Mouse (Mus musculus) c-Kit-positive CD71-negative TER-119-negative erythroid progenitor cells, embryonic 14.5 days (primary cell): ENCODE data around the gene Ncln.
"Not testable (repeated sequence)": the region's sequence is repeated elsewhere in the genome, so short reads cannot be mapped to it uniquely, and the experiment has no call there.

Experiments used
- DNase-seq: peaks from one replicate; pipeline ENCODE4 v3.0.0-alpha.2; 2013; ENCODE audit warnings: low read depth

The Ncln gene

DNA sequence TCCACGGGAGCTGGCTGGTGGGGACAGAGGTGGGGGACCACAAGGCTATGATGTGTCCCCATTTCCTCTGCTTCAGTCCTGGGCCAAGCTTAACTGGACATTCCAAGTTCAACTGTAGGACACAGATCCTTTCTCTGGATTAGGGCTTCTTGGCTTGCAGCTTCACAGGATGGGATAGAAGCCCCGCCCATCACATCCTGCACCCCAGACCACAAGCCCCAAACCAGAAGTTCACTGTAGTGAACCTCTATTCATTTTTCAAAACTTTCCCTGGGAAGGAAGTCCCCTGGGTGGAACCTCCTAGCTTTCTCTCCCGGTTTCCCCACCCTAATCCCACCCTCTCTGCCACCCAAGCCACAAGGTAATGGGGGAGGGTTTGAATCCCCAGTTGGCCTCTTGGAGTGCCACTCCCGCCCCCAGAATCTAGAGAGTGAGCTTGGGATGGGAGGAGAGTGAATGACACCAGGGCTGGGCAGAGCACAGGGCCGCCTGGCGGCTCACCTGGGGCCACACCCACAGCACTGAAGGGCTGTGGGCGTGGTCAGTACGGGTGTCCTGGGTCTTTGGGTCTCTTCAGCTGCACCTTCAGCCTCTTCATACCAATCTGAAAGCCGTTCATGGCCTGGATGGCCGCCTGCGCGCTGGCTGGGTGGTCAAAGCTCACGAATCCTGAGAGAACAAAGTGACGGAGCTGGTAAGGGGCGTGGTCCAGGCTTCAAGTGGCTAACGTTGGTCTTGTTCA, 34.3 kb downstream of the Ncln start:
- DNase-seq, result no peak

- DNase-seq, result no peak
Observed at GRCm38 (mm10) chr10:81460951-81461350, 35.2 kb downstream of the Ncln start.

- DNase-seq, result no peak
Observed at GRCm38 (mm10) chr10:81460471-81460870, 35.7 kb downstream of the Ncln start.

DNA sequence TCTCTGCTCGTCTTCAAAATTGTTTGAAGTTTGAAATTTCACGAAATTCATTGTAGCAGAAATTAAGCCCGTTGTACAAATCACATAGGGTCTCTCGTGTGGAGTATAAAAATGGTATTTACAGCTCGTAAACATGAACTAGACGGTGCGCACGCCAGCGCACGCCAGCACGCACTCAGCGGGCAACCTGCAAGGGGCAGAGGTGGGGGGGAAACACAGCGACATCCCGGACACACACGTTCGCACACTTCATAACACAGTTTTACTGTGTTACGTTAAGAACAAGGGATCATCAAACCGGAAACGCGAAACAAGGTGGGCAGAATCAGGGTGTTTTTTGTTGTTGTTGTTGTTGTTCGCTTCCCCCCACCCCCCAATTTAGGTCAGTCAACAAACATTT, 36.8 kb downstream of the Ncln start:
- no peak for DNase-seq

DNA sequence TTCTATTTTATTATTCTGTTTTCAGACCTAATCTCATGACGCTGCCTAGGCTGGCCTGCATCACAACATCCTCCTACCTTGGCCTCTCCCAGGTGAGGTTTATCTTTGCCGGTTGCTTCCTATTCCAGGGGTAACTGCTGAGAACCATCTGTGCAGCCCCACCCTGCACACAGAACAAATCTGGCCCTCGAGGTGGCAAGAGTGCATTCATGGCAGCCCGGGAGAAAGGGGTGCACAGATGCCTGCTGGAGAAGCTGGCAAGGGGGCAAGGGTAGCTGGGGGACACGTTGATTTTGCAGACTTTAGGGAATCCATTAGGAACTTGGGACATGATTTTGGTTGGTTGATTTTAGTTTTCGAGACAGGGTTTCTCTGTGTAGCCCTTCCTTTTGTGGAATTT, 37.9 kb downstream of the Ncln start:
- no peak for DNase-seq

- no peak for DNase-seq
Observed at GRCm38 (mm10) chr10:81457624-81458023, 38.6 kb downstream of the Ncln start.

DNA sequence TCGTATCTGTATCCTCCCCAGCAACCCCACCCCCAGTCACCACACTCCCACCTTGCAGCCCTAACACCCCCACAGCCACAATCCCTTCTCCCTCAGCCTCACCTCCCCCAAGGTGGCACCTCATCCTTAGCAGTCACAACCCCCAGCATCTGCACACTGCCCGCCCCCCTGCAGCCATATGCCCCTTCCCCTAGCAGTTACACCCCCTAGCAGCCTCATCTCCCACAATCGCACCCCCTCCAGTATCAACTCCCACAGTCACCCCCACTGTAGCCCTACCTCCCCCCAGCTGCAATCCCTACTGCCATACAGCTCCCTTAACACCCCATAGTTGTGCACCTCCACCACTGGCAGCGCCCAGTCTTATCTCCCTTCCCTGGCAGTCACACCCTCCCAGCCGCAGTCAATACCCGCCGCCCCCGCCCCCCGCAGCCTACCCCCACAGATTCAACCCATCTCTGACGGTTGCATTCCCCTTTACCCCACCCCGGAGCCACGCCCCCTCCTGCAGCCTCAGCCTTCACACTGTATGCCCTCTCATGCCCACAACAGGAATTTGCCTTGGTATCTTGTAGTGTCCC, 39.1 kb downstream of the Ncln start:
- DNase-seq, result no peak

DNA sequence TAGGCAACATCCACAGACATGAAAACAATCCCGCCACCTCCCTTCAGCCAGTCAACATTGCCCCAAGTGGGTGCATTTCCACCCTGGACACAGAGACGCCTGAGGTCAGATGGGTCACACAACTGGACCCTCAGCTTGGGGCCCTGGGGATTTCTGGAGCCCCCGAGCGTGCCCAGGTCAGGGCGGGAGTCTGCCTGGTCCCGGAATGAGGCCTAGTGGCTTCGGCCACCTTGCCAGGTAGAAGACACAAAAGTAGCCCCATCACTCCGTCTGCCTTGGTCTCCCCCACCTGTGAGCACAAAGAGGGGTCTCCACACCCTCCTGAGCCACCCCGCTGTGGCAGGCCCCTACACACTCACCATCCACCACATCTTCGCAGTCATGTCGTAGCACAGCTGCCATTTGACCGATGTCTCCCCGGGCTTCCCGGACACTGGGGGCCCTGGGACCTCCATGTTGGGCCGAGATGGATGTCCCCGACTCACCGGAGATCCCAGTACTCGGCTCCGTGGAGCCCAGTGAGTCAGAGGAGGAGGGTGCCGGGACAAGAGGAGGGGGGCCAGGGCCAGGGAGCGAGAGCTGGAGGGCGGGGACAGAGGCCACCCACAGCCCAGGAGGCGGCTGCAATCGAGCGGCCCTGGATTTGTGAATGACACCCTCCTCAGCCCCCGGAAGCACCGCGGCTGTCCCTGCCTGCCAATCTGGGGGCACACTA, 40.9 kb downstream of the Ncln start, which contains the start of gene Nfic:
Gene Nfic (minus strand): TSS at position 455 of the 715 bp plus-strand sequence.
- no peak for DNase-seq

DNA sequence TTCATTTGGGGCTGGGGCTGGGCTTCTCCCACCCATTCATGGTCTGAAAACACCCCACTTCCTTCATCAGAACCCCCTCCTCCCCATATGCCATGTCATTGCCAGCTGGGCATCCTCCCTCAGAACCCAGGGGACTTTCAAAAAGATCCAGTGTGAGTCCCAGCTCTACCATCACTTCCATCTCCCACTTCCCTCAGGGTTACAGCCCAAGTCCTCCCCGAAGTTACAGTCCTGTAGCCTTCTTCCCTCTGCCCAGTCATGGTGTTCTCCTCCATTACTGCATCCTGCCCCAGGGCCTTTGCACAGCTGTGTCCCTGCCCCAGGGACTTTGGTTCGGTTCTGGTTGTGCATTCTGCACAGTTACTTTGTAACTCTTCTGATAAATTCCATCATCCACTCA, 42.1 kb downstream of the Ncln start:
- no peak for DNase-seq

DNA sequence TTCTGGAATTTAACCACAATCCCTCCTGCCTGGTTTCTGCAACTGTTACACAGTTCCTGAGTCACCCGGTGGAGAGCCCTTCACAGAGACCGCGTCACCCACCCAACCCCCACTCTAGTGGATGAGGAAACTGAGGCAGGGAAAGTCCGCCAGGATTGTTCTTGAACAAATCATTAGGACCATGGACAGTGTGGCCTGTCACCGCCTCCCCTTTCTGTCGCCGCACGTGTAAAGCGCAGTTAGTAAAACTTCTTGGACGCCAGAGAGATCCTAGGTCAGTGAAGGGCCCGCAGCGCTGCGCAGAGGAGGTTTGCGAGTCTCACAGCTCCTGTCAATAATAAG, 43.3 kb downstream of the Ncln start:
- DNase-seq, result no peak

GRCm38 (mm10) chr10:81452237-81452946, 43.8 kb downstream of the Ncln start:
- no peak for DNase-seq

DNA sequence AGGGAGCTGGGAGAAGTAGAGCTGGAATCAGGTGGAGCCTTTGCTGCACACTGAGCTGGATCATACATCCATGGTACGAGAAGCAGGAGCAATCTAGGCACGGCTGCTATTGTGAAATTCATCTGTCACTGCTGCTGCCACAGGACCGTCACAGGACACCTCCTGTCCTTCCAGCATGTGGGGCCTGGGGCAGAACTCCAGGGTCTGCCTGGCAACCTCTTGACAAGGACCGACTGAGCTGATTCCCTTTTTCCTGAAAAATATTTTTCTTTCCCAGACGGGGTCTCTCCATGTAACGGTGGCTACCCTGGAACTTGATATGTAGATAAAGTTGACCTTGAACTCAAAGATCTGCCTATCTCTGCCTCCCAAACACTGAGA, 44.8 kb downstream of the Ncln start:
- no peak for DNase-seq

- DNase-seq, result no peak
Observed at GRCm38 (mm10) chr10:81450641-81451364, 45.4 kb downstream of the Ncln start.

- peak; percentile 85 for DNase-seq
Observed at GRCm38 (mm10) chr10:81450140-81450539, 46.1 kb downstream of the Ncln start.

- not testable (repeated sequence) for DNase-seq
Observed at GRCm38 (mm10) chr10:81445516-81445915, 50.7 kb downstream of the Ncln start.

DNA sequence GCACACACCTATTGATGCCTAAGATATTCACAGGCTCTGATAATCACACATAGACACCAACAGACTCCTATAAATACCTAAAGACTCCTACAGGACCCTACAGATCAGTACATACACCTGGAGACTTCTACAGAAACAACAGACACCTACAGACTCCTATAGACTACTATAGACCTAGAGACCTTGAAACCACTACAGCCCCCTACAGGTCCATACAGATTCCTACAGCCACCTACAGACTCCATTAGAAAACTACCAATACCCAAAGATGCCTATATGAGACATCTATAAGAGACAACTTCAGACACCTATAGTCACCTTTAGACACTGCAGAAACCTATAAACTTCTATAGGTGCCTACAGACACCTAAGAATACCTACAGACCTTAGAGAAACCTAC, 55.2 kb downstream of the Ncln start:
- no peak for DNase-seq
